Mouse (Mus musculus) Patski (cell line): ENCODE data around the gene Armh3. TPM values are rescaled to one million over a fixed set of nuclear protein-coding genes. Genes with fewer than 3 reads are reported as not detected.
"Not testable (repeated sequence)": the region's sequence is repeated elsewhere in the genome, so short reads cannot be mapped to it uniquely, and the experiment has no call there.

Experiments used
- ATAC-seq: fragments of 100-300 bp; one replicate; pipeline ENCODE4 v1.8.0; 2021
- CTCF ChIA-PET: fragments of 350-600 bp; sonication (Branson Sonifier 250); formaldehyde crosslinking; loops from one replicate; lab custom pipeline; 2022; ENCODE audit warnings: inconsistent platforms; lab: Charles Lee
- POLR2A ChIA-PET: fragments of 350-600 bp; sonication (Branson Sonifier 250); formaldehyde crosslinking; loops from one replicate; lab custom pipeline; 2022; ENCODE audit warnings: antibody characterized with exemption, inconsistent platforms; lab: Charles Lee
- DNase-seq: peaks from one replicate; pipeline ENCODE4 v3.0.0-alpha.2; 2011; ENCODE audit warnings: low read depth, low spot score
- H3K27me3 ChIP-seq: fragments of 371-371 bp; one replicate; pipeline ENCODE4 v1.5.1; 2021
- CTCF ChIP-seq: fragments of 100-300 bp; IDR thresholded peaks from one replicate; pipeline ENCODE4 v1.5.1; 2021
- in situ Hi-C: fragments of 300-500 bp; cut with MboI; formaldehyde crosslinking; loops from 3 replicates; pipeline ENCODE4 v1.11.1; 2018; ENCODE audit warnings: low pct_unique_long_range_greater_than_20kb, mixed read lengths
- polyA plus RNA-seq: library from polyadenylated mRNA; unstranded; gene quantifications from one replicate; pipeline ENCODE4 v1.2.3, GENCODE M21; 2021

The Armh3 gene
- polyA plus RNA-seq, 1 experiment from 2014 or later = 18.4 TPM

- TF ChIP-seq CTCF = no peak
- DNase-seq = no peak
- no peak for ATAC-seq
- no peaks in the 10 kb centered on the region for H3K27me3 ChIP-seq
- CTCF ChIA-PET = interaction anchor here (2.1 to 2.5 kb wide), 2 partner anchors 9 to 20 kb away, joined by 4 to 12 read pairs; partner anchors contain the start of gene Hps6
- POLR2A ChIA-PET = no interaction called here
- in situ Hi-C loops = no loop called here
These were observed 4.1 kb downstream of the Armh3 start for GRCm38 (mm10) chr19:45993981-45994737.

DNA sequence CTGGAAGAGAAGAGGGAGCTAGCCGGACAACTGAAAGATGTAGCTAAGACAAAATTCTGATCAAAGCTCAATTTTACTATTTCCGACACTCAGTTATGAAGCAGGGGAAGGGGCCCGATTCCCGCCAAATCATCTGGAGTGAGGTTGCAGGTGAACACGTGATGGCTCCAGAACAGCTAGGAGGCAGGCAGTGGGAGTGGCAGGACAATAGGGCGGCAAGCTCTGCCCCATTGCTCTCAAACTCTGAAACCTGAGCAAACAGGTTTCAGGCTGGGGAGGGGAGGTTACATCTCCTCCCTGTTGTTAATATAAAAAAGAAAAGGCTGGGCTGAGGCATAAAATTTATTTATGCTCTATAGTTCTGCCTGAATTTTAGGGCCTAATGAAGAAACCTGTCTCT lies 4.8 kb downstream of the Armh3 start:
- ATAC-seq, POLR2A ChIA-PET, DNase-seq, in situ Hi-C loops, H3K27me3 ChIP-seq: not testable (repeated sequence)
- CTCF ChIA-PET = interaction anchor here (2.1 kb wide), 1 partner anchor 10 kb away, joined by 4 read pairs; the partner anchor contains the start of gene Hps6

DNA sequence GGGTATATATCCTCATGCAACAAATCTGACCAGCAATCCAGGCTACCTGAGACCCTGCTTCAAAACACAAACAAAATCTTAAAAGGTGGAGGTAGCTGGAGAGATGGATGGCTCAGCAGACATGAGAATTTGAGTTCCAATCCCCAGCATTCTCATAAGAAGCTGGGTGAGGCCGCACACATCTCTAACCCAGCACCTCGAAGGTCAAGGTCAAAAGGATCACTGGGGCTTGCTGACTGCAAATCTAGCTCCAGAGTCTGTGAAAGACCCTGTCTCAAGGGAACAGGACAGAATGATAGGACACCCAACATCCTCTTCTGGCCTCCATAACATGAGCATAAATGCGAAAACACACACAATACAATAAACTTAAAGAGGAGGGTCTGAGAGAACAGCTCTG lies 7.1 kb downstream of the Armh3 start:
- in situ Hi-C loops = no loop called here
- no peak for TF ChIP-seq CTCF

GRCm38 (mm10) chr19:45988238-45988637 lies 10.1 kb downstream of the Armh3 start:
- in situ Hi-C loops = no loop called here
- ChIA-PET CTCF (interaction anchor here (1.0 kb wide), 1 partner anchor 35 kb away, joined by 3 read pairs; no protein-coding TSS in a partner anchor), POLR2A (no interaction called here)
- ATAC-seq = no peak
- no peaks in the 10 kb centered on the region for H3K27me3 ChIP-seq
- TF ChIP-seq CTCF = no peak
- no peak for DNase-seq

More for the DNA sequence above, 7.1 kb downstream of the Armh3 start:
- ChIA-PET POLR2A (interaction anchor here (1.4 kb wide), 1 partner anchor 15 kb away, joined by 3 read pairs; no protein-coding TSS in a partner anchor), CTCF (interaction anchor here (2.8 kb wide), 1 partner anchor 23 kb away, joined by 7 read pairs; no protein-coding TSS in a partner anchor)
- no peak for DNase-seq
- ATAC-seq = no peak
- H3K27me3 ChIP-seq = no peaks in the 10 kb centered on the region

DNA sequence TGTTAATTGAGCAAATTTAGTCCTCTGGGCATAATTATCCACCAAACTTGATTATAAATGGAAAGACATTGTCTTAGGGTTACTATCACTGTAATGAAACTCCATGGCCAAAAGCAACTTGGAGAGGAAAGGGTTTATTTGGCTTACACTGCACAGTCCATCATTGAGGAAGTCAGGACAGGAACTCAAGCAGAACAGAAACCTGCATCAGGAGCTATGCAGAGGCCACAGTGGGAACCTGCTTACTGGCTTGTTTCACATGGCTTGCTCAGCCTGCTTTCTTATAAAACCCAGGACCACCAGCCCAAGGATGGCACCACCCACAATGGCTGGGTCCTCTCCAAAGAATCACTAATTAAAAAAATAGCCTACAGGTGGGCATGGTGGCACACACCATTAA lies 13.9 kb downstream of the Armh3 start:
- CTCF ChIA-PET = no interaction called here
- in situ Hi-C loops = no loop called here
- TF ChIP-seq CTCF = no peak
- POLR2A ChIA-PET = no interaction called here
- no peak for ATAC-seq
- DNase-seq = no peak
- H3K27me3 ChIP-seq = no peaks in the 10 kb centered on the region

- no peak for DNase-seq
- H3K27me3 ChIP-seq = no peaks in the 10 kb centered on the region
- no peak for ATAC-seq
- no peak for TF ChIP-seq CTCF
- ChIA-PET CTCF (interaction anchor here (1.0 to 3.6 kb wide), 4 partner anchors 11 to 156 kb away, joined by 3 to 10 read pairs (median 3); no protein-coding TSS in a partner anchor), POLR2A (interaction anchor here (0.7 kb wide), 1 partner anchor 51 kb away, joined by 3 read pairs; no protein-coding TSS in a partner anchor)
- in situ Hi-C loops = no loop called here
These were observed 37.5 kb downstream of the Armh3 start for GRCm38 (mm10) chr19:45960770-45961169.

GRCm38 (mm10) chr19:45956736-45957135 lies 41.6 kb downstream of the Armh3 start:
- ATAC-seq (no peak), DNase-seq (no peak)
- in situ Hi-C loops = no loop called here
- ChIA-PET CTCF (no interaction called here), POLR2A (no interaction called here)
- no peaks in the 10 kb centered on the region for H3K27me3 ChIP-seq
- TF ChIP-seq CTCF = no peak

GRCm38 (mm10) chr19:45953286-45953685 lies 45.0 kb downstream of the Armh3 start:
- CTCF ChIA-PET = interaction anchor here (0.9 to 2.0 kb wide), 8 partner anchors 27 to 148 kb away, joined by 3 to 6 read pairs (median 4); no protein-coding TSS in a partner anchor
- peak; percentile 83 for TF ChIP-seq CTCF
- H3K27me3 ChIP-seq = no peaks in the 10 kb centered on the region
- ATAC-seq (no peak), DNase-seq (no peak)
- in situ Hi-C loops = loop anchor here (5.0 kb wide), 1 partner anchor 141 kb away; no protein-coding TSS in a partner anchor
- POLR2A ChIA-PET = interaction anchor here (0.9 kb wide), 1 partner anchor 140 kb away, joined by 3 read pairs; no protein-coding TSS in a partner anchor

DNA sequence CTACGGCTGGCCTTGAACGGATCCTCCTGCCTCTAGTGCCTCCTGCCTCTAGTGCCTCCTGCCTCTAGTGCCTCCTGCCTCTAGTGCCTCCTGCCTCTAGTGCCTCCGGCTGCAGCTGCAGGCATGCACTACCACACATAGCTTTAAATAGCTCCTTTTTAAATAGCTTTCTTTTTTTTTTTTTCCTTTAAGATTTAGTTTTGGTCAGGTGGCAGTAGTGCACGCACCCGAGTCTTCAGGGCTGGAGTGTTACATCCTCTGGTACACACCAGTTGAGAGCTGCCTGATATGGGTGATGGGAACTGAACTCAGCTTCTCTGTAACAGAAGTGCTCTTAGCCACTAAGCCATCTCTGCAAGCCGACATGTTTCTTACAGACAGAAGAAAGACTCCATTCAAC lies 49.1 kb downstream of the Armh3 start:
- no peak for ATAC-seq
- no peak for TF ChIP-seq CTCF
- DNase-seq = no peak
- CTCF ChIA-PET = interaction anchor here (0.9 to 1.6 kb wide), 8 partner anchors 9 to 136 kb away, joined by 3 to 6 read pairs (median 4); partner anchors contain the start of gene Kcnip2
- POLR2A ChIA-PET = no interaction called here
- in situ Hi-C loops = no loop called here
- H3K27me3 ChIP-seq = no peaks in the 10 kb centered on the region

DNA sequence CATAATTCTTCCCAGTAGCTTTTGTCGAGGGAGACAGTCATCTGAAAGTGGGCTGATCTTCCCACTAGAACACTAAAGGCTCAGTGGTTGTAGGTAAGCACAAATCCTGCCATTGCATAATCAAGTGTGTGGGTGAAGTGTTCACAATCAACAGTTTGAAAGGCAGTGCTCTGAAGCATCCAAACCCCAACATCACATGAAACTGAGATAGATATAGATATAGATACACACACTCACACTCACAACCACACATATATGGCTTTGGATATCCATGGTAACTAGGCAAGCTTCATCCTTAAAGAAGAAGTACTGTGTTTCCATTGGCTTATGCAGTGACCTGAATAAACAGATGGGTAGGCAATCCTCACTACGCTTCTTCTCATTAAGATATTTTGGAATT lies 50.5 kb downstream of the Armh3 start:
- no peak for ATAC-seq
- CTCF ChIA-PET = interaction anchor here (0.8 to 1.6 kb wide), 2 partner anchors 10 to 13 kb away, joined by 3 to 6 read pairs; no protein-coding TSS in a partner anchor
- DNase-seq = no peak
- POLR2A ChIA-PET = no interaction called here
- in situ Hi-C loops = no loop called here
- no peak for TF ChIP-seq CTCF
- H3K27me3 ChIP-seq = no peaks in the 10 kb centered on the region

DNA sequence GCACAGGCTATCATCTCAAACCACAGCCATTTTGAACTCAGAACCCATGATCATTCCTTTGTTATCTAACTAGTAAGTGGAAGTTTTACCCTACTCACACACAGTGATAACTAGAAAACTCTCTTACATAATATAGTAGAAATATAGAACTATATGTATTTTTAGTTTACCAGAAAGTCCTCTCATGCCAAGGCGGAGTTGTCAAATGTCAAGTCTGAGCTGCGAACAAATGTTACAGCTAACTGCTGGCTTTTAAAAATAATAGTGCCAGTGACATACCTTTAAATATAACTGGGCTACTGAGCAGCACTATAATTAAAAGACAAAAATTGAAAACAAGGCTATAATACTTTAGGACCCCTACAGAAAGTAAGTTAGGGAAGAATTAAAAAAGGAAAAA lies 51.0 kb downstream of the Armh3 start:
- POLR2A ChIA-PET = no interaction called here
- H3K27me3 ChIP-seq = no peaks in the 10 kb centered on the region
- in situ Hi-C loops = no loop called here
- CTCF ChIA-PET = interaction anchor here (0.8 to 1.5 kb wide), 2 partner anchors 13 to 120 kb away, joined by 3 read pairs; no protein-coding TSS in a partner anchor
- ATAC-seq = no peak
- TF ChIP-seq CTCF = no peak
- DNase-seq = no peak
